9 mouse cellular contexts compared by ENCODE assay signal in the genomic region with DNA sequence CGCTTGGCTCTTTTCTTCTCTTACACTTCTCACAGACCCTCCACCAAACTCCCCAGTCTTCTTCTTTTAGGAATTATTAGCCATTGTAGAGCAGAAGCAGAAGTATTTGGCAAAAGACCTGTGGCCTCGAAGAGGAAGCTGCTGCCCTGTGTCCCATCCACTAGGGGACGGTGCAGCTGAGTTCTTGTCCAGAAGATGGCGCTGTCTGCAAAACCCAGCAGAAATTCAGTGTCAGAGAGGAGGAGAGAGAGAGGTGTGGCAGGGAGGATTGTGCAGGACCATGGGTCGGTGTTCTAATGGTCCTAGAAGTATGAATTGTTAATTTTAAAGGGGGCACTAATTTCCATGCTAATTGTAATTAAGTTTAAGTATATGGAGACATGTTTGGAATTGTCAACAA. TPM values are rescaled to one million over a fixed set of nuclear protein-coding genes. Genes with fewer than 3 reads are reported as not detected.
DNase-seq lines count a peak whose midpoint lies in the region; ATAC-seq and TF ChIP-seq lines count a peak whose summit lies in the region.
"Had no signal": no experiment of that assay in that cellular context is flagged by ENCODE, and none has a peak within 500 bp of the region (broad histone marks: within the 10 kb centered on the region; RNA-seq: fewer than 3 reads in every experiment).

No protein-coding gene starts in this region.

- no peaks in the 10 kb centered on the region for H3K27me3 ChIP-seq in heart, embryonic 12.5 days (replicated peaks)
- H3K27me3 ChIP-seq in heart, embryonic 11.5 days (ENCODE audit: control insufficient read depth, insufficient read depth, low read length), result no peaks in the 10 kb centered on the region
- no peaks in the 10 kb centered on the region for H3K27me3 ChIP-seq in lung, embryonic 14.5 days (ENCODE audit: insufficient read depth, low read length)
- H3K27me3 ChIP-seq in splenic B cell, adult 2 months (ENCODE audit: control insufficient read depth, insufficient read depth, low read length, poor library complexity, severe bottlenecking), result no peaks in the 10 kb centered on the region
- H3K27me3 ChIP-seq: limb, embryonic 13.5 days had no signal

- 29% methylated on average over 5 of the region's 5 CpGs for WGBS in heart, embryonic 12.5 days
- WGBS in heart, embryonic 11.5 days (ENCODE audit: insufficient replicate concordance), result 28% methylated on average over 5 of the region's 5 CpGs
- WGBS in lung, embryonic 14.5 days, result 28% methylated on average over 5 of the region's 5 CpGs

- no peak overlapping the region for H3K4me2 ChIP-seq in heart, embryonic 12.5 days
- no peak overlapping the region for H3K4me2 ChIP-seq in heart, embryonic 11.5 days
- no peak overlapping the region for H3K4me2 ChIP-seq in lung, embryonic 14.5 days
- H3K4me2 ChIP-seq: limb, embryonic 13.5 days had no signal

- no peak overlapping the region for H3K9ac ChIP-seq in heart, embryonic 12.5 days
- H3K9ac ChIP-seq in heart, embryonic 11.5 days (ENCODE audit: low read depth, low read length), result no peak overlapping the region
- no peak overlapping the region for H3K9ac ChIP-seq in lung, embryonic 14.5 days
- H3K9ac ChIP-seq: limb, embryonic 13.5 days had no signal

- no peaks in the 10 kb centered on the region for H3K9me3 ChIP-seq in heart, embryonic 12.5 days (replicated peaks)
- H3K9me3 ChIP-seq in heart, embryonic 11.5 days (replicated peaks; ENCODE audit: control insufficient read depth, low read length), result no peaks in the 10 kb centered on the region
- H3K9me3 ChIP-seq in lung, embryonic 14.5 days (ENCODE audit: low read depth, low read length), result no peaks in the 10 kb centered on the region
- H3K9me3 ChIP-seq: limb, embryonic 13.5 days had no signal

- no peak overlapping the region for H3K27ac ChIP-seq in heart, embryonic 12.5 days (ENCODE audit: poor library complexity, severe bottlenecking)
- H3K27ac ChIP-seq in heart, embryonic 11.5 days (ENCODE audit: low read depth, low read length), result no peak overlapping the region
- H3K27ac ChIP-seq in lung, embryonic 14.5 days (ENCODE audit: low read depth), result no peak overlapping the region
- H3K27ac ChIP-seq: limb, embryonic 13.5 days had no signal

- no peak overlapping the region for H3K4me3 ChIP-seq in heart, embryonic 12.5 days
- no peak overlapping the region for H3K4me3 ChIP-seq in heart, embryonic 11.5 days (ENCODE audit: low read depth, low read length)
- H3K4me3 ChIP-seq in lung, embryonic 14.5 days (ENCODE audit: low read depth, low read length), result no peak overlapping the region
- H3K4me3 ChIP-seq: limb, embryonic 13.5 days had no signal

- H3K4me1 ChIP-seq in heart, embryonic 12.5 days (replicated peaks), result no peaks in the 10 kb centered on the region
- H3K4me1 ChIP-seq in heart, embryonic 11.5 days (ENCODE audit: control insufficient read depth, insufficient read depth, low read length), result no peaks in the 10 kb centered on the region
- no peaks in the 10 kb centered on the region for H3K4me1 ChIP-seq in lung, embryonic 14.5 days (ENCODE audit: insufficient read depth)
- H3K4me1 ChIP-seq: limb, embryonic 13.5 days had no signal

- ATAC-seq in heart, embryonic 12.5 days (ENCODE audit: insufficient number of reproducible peaks, low FRiP score), result peak; percentile 51; the same call in 1 of the 2 replicates
- no peak for ATAC-seq in heart, embryonic 11.5 days (replicated peaks; ENCODE audit: insufficient number of reproducible peaks, low FRiP score, low TSS enrichment)
- no peak for ATAC-seq in lung, embryonic 14.5 days (ENCODE audit: insufficient read depth)

- peak; percentile 41 to 48 for DNase-seq in B cell, adult 2 months
- DNase-seq in adrenal gland, adult 8-10 months, result peak; percentile 20
- peak; percentile 72 for DNase-seq in embryo, embryonic 10.5 days (ENCODE audit: low spot score)
- peak; percentile 69 to 74 for DNase-seq in kidney, postnatal 4 days
- DNase-seq in lung, embryonic 14.5 days, result peak; percentile 67
- DNase-seq in splenic B cell, adult 2 months (ENCODE audit: low read depth, low spot score), result peak; percentile 27

- peak; percentile 90 for TF ChIP-seq CTCF in lung, embryonic 14.5 days (IDR thresholded peaks at IDR 0.05; ENCODE audit: low read depth)

- no peaks in the 10 kb centered on the region for H3K36me3 ChIP-seq in heart, embryonic 12.5 days
- no peaks in the 10 kb centered on the region for H3K36me3 ChIP-seq in heart, embryonic 11.5 days (ENCODE audit: control insufficient read depth, insufficient read depth, low read length)
- H3K36me3 ChIP-seq in lung, embryonic 14.5 days (ENCODE audit: insufficient read depth), result no peaks in the 10 kb centered on the region
- H3K36me3 ChIP-seq in splenic B cell, adult 2 months (ENCODE audit: control insufficient read depth, insufficient read depth, low read length, poor library complexity, severe bottlenecking), result no peaks in the 10 kb centered on the region
- H3K36me3 ChIP-seq: limb, embryonic 13.5 days had no signal

RNA-seq across cellular contexts. Expression of gene Emp1, which starts 55.1 kb away (rescaled TPM):
- polyA plus RNA-seq in heart, embryonic 12.5 days (2016; fragmentation: Nextera tagmentation; extraction: Ambion mirVana), result 28.0 and 30.2 TPM in 2 replicates
- 7.7 and 10.0 TPM in 2 replicates for polyA plus RNA-seq in heart, embryonic 11.5 days (2014; fragmentation: Nextera tagmentation; extraction: Ambion mirVana)
- total RNA-seq in adrenal gland, adult 8-10 months (2022), result 10 to 100 TPM; 19.4 to 64.7 (median 34.7) TPM
- polyA plus RNA-seq in lung, embryonic 14.5 days (2014; fragmentation: Nextera tagmentation; extraction: Ambion mirVana), result 23.7 and 25.1 TPM in 2 replicates

Comparison
In these comparisons a context has a peak if more than half of its experiments do, and no peak if none do; other contexts are left out.
1. DNase-seq: peak in every context shown above with its lines; median percentile 72 in embryo, embryonic 10.5 days; 72 in kidney, postnatal 4 days; 67 in lung, embryonic 14.5 days; 44 in B cell, adult 2 months; 27 in splenic B cell, adult 2 months; 20 in adrenal gland, adult 8-10 months.